Mouse (Mus musculus) embryo, embryonic 10 days (tissue): ENCODE results near the gene Dock3.

ENCODE experiments used
- DNase-seq: peaks from one replicate; pipeline ENCODE4 v3.0.0-alpha.2; 2015; ENCODE audit warnings: low spot score

The Dock3 gene

DNA sequence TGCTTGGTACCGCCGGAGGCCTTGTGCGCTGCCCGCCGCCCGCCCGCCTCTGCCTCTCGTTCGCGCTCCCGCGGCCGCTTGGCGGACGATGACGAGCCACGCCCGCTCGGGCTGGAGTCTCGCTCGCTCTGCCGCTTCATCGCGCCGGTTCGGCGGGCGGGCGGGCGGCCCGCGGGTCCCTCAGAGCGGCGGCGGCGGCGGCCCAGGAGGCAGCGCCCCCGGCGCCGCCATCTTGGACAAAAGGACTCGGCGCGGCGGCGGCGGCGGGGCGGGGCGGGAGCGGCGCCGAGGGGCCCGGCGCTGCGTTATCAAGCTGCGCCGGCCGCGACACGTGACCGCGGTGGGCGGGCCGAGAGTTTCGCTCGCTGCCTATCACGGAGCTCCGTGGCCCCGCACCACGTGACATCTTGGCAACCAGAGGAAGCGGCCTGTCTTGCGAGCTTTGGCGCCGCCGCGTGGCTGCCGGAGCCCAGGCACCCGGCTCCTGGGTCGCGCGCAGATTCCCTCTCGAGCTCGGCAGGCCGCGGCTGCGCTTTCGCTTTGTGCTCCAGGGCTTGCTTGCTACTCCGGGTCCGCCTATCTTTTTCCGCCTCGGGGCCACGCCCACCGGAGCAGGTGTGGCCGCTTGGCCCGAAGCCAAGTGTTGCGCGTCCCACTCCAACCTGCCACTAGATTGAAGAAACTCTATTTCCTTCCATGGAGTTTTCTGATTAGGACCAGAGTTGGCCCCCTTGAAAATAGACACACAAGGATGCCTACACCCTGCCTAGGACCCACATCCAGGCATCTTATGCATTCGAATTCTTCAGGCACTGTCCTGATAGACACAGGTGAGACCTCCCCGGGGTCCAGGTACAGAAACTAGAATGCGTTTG lies 344.6 kb downstream of the Dock3 start, which contains the start of gene Rbm15b:
Gene Rbm15b, minus strand, starts transcription at position 601 of the 875 bp plus-strand sequence.
- DNase-seq, result peak; percentile 100

DNA sequence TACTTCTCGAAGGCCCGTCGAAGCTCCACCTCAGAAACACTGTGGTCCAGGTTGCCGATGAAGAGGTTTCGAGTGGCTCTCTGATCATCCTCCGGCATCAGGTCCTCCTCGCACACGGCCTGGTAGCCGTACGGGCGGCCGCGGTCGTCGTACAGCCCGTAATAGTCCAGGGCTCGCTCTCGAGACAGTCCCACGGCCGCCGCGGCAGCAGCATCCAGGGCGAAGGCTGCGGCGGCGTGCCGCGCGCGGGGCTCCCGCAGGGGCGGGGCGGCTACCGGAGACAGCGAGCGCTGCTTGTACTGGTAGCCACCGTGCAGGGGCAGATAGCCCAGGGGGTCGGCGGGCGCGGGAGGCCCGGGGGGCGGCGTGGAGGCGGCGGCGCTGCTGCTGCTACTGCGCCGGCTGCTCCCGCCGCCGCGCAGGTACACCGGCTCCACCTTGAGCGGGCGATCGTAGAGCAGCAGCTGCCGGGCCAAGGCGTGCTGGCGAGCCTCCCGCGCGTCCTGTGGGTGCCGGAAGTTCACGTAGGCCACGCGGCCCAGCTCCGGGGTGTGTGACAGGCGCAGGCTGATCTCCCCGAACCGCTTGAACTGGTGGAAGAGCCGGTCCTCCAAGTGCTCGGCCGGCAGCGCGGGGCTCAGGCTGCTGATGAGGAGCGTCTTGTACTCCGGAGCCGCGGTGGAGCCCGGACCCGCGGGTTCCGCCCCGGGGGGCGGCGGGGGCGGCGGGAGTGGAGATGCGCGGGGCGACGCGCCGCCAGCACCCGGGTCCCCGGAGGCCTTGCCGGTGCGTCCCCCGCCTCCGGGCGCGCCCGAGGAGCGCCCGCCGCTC lies 345.6 kb downstream of the Dock3 start:
- peak; percentile 41 for DNase-seq

DNA sequence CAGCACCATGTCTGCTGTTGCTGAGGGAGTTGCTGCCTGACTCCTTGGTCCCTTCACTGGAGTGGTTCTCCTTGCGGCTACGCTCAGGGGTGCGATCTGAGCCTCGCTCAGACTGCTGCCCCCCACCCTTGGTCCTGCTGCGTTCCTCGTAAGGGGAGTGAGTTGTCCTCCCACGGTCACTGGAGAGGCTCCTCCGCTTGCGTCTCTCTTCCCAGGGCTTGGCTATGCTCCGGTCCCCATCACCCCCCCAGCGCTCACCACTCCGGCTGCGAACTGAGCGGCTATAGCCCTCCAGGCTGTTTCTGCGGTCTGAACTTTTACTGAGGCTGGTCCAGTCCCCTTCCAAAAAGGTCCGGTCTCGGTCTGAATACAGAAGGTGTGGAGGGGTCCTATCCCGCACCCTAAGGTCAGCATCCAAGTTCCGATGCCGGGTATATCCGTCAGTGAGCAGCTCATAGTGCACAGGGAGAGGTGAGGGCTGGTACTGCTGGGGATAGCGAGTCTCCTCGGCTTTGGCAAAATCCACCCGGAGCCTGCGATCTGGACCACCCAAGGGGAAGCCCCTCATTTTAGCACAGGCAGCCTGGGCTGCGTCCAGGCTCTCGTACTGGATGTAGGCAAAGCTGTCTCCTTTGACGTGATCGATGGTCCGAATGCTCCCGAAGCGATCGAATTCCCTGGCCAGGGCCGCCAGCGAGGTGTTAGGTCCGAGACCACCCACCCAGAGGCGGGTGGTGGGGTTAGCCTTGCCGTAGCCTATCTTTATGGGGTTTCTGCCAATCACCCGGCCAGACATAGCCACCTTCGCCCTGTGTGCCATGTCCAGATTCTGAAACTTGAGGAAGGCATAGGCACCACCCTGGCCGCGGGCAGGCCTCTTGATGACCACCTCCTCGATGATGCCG lies 346.5 kb downstream of the Dock3 start:
- peak; percentile 74 for DNase-seq

DNA sequence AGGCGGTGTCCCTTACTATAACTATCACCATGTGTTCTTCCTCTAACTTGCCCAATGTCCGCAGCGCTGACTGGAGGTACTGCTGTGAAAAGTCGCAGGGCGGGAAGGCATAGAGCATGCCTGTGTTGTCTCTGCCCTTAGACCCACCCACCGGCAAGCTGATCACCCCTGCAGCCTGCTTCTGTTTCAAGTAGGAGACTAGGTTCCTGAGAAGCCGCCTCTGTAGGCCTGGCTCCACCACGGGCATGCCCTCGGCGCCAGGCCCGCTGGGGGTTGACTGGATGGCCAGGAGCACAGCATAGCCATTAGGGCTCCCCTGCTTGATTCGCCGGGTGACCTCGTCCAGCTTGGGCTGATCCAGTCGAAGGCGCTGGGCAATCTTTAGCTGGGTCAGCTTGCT lies 347.4 kb downstream of the Dock3 start:
- peak; percentile 56 for DNase-seq

DNA sequence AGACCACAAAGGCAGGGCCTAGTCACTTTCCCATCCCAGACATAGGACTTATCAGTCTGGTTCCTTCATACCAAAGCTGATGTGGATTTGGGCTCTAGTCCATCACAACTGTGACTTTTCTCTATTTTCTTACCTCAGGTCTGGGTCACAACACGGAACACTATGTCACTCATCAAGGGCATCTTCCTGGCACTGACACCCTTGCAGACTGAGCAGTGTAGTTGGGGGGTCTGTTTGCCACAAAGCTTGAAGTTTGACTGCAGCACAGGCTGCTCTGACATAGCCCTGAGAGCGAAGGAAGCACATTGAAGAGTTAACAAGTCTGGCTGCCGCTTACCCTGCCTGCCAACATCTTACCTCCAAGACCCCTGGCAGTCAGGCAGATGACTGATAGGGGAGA lies 348.6 kb downstream of the Dock3 start:
- DNase-seq, result no peak

DNA sequence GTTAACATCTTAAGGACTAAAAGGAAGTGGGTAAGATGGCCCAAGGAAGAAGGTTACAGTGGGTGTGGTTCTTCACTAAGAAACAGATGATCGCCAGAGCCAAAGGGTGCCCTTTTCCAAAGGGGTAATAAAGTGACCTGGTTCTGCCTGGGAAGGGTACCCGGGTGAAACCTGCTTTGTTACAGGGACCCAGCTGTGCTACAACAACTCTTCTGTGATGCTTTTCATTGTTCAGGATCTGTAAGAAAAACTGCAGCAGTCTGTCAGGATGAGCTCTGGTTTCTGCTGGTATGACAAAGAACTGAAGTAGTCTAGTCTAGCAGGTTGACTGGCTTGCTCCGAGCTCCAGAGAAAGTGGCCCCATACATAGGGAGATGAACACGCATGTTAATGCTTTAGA lies 349.5 kb downstream of the Dock3 start:
- no peak for DNase-seq

DNA sequence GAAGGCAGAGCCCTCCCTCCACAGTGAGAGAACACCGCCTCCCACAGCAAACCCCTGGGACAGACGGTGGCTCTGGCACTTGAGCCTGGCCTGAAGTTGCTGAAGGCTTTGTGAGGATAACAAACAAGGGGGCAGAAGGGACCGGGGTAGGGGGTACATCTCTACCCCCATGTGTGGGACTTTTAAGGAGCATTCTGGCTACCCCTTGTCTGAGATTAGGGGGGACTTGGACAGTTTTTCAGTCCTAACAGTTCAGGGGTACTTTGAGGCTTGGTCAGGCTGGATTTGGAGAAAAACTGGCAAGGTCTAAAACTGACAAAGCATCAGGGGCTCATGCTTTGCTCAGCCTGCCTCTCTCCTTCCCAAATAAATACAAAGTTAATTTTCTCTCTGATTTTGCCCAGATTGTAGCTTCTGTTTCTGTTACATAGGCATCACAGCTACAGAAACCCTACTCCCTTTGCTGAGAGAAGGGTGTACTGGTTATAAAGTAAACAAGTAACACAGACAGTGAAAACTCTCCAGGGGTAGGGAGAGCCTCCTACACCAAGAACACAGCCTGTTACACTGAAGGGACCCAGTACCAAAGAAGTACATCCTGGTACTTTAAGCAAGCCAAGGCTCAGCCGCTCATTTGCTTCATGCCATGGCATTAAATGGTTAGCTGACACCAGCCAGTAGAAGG lies 350.5 kb downstream of the Dock3 start:
- DNase-seq, result no peak

DNA sequence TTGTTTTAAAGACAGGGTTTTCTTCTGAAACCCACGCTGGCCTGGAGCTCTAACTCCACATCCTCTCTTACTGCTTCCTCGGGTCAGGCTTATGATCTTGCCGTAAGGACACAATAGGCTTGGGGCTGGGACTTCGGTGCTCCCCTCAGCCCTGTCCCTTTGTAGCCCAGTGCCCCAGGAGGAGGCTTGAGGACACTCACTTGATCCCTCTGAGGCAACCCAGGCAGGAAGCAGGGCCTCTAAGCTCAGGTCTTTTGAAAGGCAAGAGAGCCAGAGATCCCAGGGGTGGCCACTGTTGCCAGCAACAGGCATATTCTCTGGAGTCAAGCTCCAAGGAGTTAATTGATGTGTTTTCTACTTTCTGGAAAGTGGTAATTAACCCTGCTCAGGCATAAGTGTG lies 352.2 kb downstream of the Dock3 start:
- no peak for DNase-seq

DNA sequence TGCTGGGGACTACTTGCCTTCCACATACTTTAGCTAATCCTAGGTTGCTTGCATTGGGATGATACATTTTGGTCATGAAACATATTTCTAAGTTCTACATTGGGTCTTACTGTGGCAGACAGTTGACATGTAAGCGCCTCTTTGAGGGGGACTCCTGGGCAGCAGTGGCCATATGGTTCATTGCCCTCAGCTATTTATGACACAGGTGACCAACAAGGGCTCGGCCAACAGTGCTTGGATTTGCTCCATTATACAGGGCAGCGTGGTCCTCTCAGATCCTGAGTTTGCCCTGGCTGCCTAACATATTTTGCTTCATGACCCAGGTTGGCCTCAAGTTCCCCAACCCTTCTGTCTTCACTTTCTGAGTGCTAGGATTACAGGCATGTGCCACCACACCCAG lies 355.0 kb downstream of the Dock3 start:
- DNase-seq, result no peak

DNA sequence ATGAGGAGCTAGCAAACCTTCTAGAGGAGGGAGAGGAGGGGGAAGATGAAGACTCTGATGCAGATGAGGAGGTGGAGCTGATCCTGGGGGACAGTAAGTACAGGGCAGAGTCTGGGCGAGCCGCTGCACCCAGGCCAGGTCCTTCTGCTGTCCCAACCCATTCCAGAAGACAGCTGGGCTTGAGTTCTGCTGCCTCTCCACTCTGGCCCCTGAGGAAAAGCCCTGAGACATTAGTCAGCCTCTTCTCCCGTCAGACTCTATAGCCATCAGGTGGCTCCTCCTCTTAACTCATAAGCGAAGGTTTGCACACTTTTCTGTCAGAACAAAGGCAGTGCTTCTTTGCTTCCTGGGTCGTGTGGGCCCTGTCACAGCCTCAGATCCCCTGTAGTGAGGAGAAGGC lies 357.5 kb downstream of the Dock3 start:
- DNase-seq, result no peak

DNA sequence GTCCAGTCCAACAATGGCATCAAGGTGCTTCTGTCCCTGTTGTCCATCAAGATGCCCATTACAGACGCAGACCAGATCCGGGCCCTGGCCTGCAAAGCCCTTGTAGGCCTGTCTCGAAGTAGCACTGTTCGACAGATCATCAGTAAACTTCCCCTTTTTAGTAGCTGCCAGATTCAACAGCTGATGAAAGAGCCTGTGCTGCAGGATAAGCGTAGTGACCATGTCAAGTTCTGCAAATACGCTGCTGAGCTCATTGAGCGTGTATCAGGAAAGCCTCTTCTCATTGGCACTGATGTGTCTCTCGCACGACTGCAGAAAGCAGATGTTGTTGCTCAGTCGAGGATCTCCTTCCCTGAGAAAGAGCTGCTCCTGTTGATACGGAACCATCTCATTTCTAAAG lies 373.7 kb downstream of the Dock3 start:
- DNase-seq, result no peak

DNA sequence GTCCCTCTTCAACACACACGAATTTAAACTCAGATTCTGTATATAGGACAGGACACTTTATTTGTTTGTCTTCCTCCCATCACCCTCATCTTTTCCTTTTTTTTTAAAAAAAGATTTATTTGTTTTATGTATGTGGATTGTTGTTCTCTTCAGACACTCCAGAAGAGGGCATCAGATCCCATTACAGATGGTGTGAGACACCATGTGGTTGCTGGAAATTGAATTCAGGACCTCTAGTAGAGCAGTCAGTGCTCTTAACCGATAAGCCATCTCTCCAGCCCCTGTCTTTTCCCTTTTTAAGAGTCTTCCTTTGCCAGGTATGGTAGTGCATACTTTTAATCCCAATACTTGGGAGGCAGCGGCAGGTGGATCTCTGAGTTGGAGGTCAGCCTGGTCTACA lies 375.0 kb downstream of the Dock3 start:
- no peak for DNase-seq
